Mouse (Mus musculus) embryo, embryonic 10 days (tissue): ENCODE data around the gene Ctxn1.

ENCODE experiments used
- DNase-seq: peaks from one replicate; pipeline ENCODE4 v3.0.0-alpha.2; 2015; ENCODE audit warnings: low spot score

The Ctxn1 gene

DNA sequence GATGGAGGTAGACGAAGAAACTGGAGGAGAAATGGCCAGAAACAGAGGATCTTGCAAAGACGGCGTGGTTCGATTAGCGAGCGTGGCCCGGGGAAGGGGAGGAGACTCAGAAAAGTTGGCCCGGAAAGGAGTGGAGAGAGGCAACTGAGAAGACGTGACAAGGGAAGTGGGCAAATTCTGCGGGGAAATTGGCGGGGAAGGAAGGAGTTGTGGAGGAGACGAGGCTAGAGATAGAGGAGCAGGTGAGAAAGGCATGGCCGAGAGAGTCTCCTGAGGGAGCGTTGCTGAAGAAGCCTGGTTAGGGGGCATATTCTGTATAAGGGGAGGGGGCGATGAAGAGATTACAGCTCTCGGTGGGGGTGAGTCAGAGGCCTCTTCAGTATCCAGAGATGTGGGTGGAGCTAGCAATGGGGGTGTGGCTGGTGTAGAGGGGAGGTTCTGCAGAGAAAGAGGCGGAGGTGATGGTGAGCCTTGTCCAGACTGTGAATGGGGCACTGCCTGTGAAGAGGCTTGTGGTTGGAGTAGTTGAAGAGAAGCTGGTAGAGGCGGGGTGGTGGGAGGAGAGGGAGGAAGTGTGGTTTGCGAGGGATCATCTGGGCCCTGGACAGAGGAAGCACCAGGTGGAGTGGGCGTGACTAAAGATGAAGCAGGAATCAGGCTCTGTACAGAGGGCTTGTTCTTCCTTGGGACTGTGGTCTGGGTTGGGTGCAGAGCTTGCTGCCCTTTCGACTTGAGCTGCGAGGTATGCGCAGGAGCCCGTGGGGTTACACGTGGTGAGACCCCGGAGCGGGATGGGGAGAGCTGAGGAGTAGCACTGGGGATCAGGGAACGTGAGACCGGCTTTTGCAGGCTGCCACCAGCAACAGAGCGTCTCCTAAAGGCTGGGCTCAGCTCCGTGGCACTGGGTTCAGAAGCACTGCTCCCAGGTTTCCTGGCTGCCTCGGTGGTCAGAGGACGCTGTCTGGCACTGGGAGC, 44.8 kb downstream of the Ctxn1 start:
- DNase-seq, result peak; percentile 73

DNA sequence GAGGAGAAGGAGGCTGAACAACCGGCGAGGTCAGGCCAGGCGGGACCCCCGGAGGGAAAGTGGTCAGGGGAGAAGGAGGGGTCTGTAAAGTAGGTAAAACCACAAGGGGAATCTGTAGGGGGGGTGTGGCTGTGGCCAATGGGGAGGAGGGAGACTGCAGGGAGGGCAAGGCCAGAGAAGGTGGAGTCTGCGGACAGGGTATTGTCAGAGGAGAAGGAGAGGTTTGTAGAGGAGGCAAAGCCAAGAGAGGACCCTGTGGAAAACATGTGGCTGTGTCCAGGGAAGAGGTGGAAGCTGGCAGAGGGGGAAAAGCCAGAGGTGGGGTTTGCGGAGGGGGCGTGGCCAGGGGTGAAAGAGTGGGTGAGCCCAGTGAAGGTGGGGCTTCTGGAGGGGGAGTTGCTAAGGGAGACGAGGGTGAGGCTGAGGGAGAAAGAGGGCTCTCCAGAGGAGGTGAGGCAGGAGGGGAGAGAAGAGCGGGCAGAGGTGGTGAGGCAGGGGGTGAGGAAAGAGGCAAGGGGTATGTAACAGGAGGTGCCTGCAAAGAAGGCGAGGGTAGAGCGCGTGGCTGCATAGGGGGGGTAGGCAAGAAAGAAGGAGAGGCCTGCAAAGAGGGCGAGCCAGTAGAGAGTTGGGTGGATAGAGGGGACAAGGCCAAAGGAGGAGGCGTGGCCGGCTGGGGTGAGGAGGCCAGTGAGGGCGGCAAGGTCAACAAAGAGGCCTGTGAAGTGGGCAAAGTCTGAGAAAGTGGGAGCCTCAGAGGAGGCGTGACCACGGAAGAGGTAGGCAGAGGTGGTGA, 45.7 kb downstream of the Ctxn1 start:
- DNase-seq, result peak; percentile 64

DNA sequence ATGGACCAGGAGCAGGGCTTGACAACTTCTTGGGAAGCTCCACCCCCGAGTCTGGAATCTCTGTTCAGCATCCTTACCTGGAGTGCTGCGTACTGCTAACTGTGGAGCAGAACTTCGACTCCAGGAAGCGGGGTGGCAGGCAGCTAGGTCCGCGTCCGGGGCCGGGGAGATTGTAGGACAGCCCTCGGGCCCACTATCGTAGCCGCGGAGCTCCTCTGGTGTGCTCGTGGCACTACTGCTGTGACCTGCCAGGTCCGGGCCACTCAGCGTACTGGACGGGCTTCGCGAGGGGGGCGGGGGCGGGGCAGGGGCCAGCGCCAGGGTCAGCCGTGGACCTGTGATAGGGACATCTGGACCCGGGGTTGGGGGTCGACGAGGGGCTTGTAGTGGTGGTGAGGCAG, 46.3 kb downstream of the Ctxn1 start:
- DNase-seq, result peak; percentile 28

- no peak for DNase-seq
These were observed 48.0 kb downstream of the Ctxn1 start for GRCm38 (mm10) chr8:4211097-4211496.
